Mouse (Mus musculus) heart, embryonic 15.5 days (tissue): Measurements from ENCODE around the gene Uvrag. TPM values are rescaled to one million over a fixed set of nuclear protein-coding genes. Genes with fewer than 3 reads are reported as not detected.
"Not testable (repeated sequence)": the region's sequence is repeated elsewhere in the genome, so short reads cannot be mapped to it uniquely, and the experiment has no call there.

Experiments used
- ATAC-seq: fragments of 200-750 bp; cut with Nextera tagmentation; replicated peaks from 2 replicates; pipeline ENCODE4 v1.8.0; 2017; ENCODE audit warnings: low read depth, moderate TSS enrichment; ENCODE audit not compliant: insufficient number of reproducible peaks, insufficient read depth, low FRiP score
- H3K27ac ChIP-seq: fragments of 300-500 bp; sonication (generic); 2 replicates; pipeline ENCODE4 v1.5.1; 2015; ENCODE audit warnings: mild to moderate bottlenecking, inconsistent platforms
- H3K27me3 ChIP-seq: fragments of 300-500 bp; sonication (generic); 2 replicates; pipeline ENCODE4 v1.6.1; 2015; ENCODE audit warnings: inconsistent platforms
- H3K36me3 ChIP-seq: fragments of 300-500 bp; sonication (generic); 2 replicates; pipeline ENCODE4 v1.6.1; 2015; ENCODE audit warnings: mild to moderate bottlenecking, inconsistent platforms
- H3K4me1 ChIP-seq: fragments of 300-500 bp; sonication (generic); replicated peaks from 2 replicates; pipeline ENCODE4 v1.6.1; 2015; ENCODE audit warnings: inconsistent platforms
- H3K4me2 ChIP-seq: fragments of 300-500 bp; sonication (generic); 2 replicates; pipeline ENCODE4 v1.6.1; 2015; ENCODE audit warnings: inconsistent platforms, mild to moderate bottlenecking, moderate library complexity
- H3K4me3 ChIP-seq: fragments of 300-500 bp; sonication (generic); 2 replicates; pipeline ENCODE4 v1.5.1; 2015; ENCODE audit warnings: mild to moderate bottlenecking, inconsistent platforms
- H3K9ac ChIP-seq: fragments of 300-500 bp; sonication (generic); 2 replicates; pipeline ENCODE4 v1.6.1; 2015; ENCODE audit warnings: mild to moderate bottlenecking, inconsistent platforms
- H3K9me3 ChIP-seq: fragments of 300-500 bp; sonication (generic); replicated peaks from 2 replicates; pipeline ENCODE4 v1.6.1; 2016; ENCODE audit warnings: inconsistent platforms
- WGBS: fragments of 180-500 bp; shearing (Covaris S2); methylation state at CpG from one replicate; pipeline ENCODE4 v1.1.7; 2015; ENCODE audit warnings: mixed read lengths; 5-methylcytosine and 5-hydroxymethylcytosine counted together
- polyA plus RNA-seq: library from polyadenylated mRNA; unstranded; fragments of >200 nt; fragmentation: Nextera tagmentation; extraction: Ambion mirVana; gene quantifications from 2 replicates; pipeline ENCODE4 v1.2.1, GENCODE M21; 2015

Uvrag gene
- polyA plus RNA-seq, 1 experiment from 2014 or later = 16.0 TPM

- Histone ChIP-seq H3K4me2 (no peak overlapping the region), H3K36me3 (no peaks in the 10 kb centered on the region), H3K27ac (no peak overlapping the region), H3K9ac (no peak overlapping the region), H3K9me3 (no peaks in the 10 kb centered on the region), H3K4me1 (peaks cover 18% of the 10 kb centered on the region), H3K27me3 (no peaks in the 10 kb centered on the region), H3K4me3 (no peak overlapping the region)
- WGBS = 83% methylated on average over 8 of the region's 8 CpGs
- ATAC-seq = no peak
Measured at GRCm38 (mm10) chr7:98968741-98969395, 172.1 kb downstream of the Uvrag start.

- Histone ChIP-seq H3K27me3 (no peaks in the 10 kb centered on the region), H3K36me3 (no peaks in the 10 kb centered on the region), H3K4me1 (peaks cover 21% of the 10 kb centered on the region), H3K27ac (no peak overlapping the region), H3K9me3 (no peaks in the 10 kb centered on the region), H3K4me3 (peak overlapping the region; percentile 1; the same call in 1 of the 2 replicates), H3K9ac (peak overlapping the region; percentile 35), H3K4me2 (peak overlapping the region; percentile 52)
- WGBS = 30% methylated on average over 16 of the region's 16 CpGs
- no peak for ATAC-seq
Measured at GRCm38 (mm10) chr7:98968082-98968674, 172.8 kb downstream of the Uvrag start.

- Histone ChIP-seq H3K36me3 (no peaks in the 10 kb centered on the region), H3K27ac (no peak overlapping the region), H3K4me2 (peak overlapping the region; percentile 52), H3K9me3 (no peaks in the 10 kb centered on the region), H3K27me3 (no peaks in the 10 kb centered on the region), H3K4me3 (0 out of 2 replicates have a peak overlapping the region, but pooled peaks have one; percentile 1), H3K4me1 (peaks cover 26% of the 10 kb centered on the region), H3K9ac (no peak overlapping the region)
- no peak for ATAC-seq
- 42% methylated on average over 7 of the region's 7 CpGs for WGBS
Measured at GRCm38 (mm10) chr7:98967672-98968071, 173.3 kb downstream of the Uvrag start.

- WGBS = 91% methylated on average over 13 of the region's 13 CpGs
- not testable (repeated sequence) for ATAC-seq
Measured at GRCm38 (mm10) chr7:98963581-98963980, 177.4 kb downstream of the Uvrag start.

GRCm38 (mm10) chr7:98962547-98963311 lies 178.2 kb downstream of the Uvrag start:
- no peak overlapping the region for H3K4me3 ChIP-seq
- 0 out of 2 replicates have a peak overlapping the region, but pooled peaks have one; percentile 12 for H3K27ac ChIP-seq
- H3K9ac ChIP-seq = no peak overlapping the region
- ATAC-seq = peak; percentile 66
- peaks cover 23% of the 10 kb centered on the region for H3K4me1 ChIP-seq
- H3K9me3 ChIP-seq = no peaks in the 10 kb centered on the region
- no peak overlapping the region for H3K4me2 ChIP-seq
- H3K27me3 ChIP-seq = no peaks in the 10 kb centered on the region
- 22% methylated on average over 13 of the region's 13 CpGs for WGBS
- no peaks in the 10 kb centered on the region for H3K36me3 ChIP-seq

More at GRCm38 (mm10) chr7:98963581-98963980, 177.4 kb downstream of the Uvrag start:
- not testable (repeated sequence) for H3K27ac ChIP-seq, H3K36me3 ChIP-seq, H3K9ac ChIP-seq, H3K27me3 ChIP-seq, H3K4me3 ChIP-seq, H3K4me2 ChIP-seq, H3K9me3 ChIP-seq
- H3K4me1 ChIP-seq = peaks cover 26% of the 10 kb centered on the region

GRCm38 (mm10) chr7:98962074-98962473 lies 178.9 kb downstream of the Uvrag start:
- Histone ChIP-seq H3K9ac (no peak overlapping the region), H3K36me3 (no peaks in the 10 kb centered on the region), H3K4me1 (peaks cover 17% of the 10 kb centered on the region), H3K27me3 (no peaks in the 10 kb centered on the region), H3K9me3 (no peaks in the 10 kb centered on the region), H3K4me2 (no peak overlapping the region), H3K27ac (no peak overlapping the region), H3K4me3 (no peak overlapping the region)
- no peak for ATAC-seq
- 72% methylated on average over 11 of the region's 11 CpGs for WGBS

- Histone ChIP-seq H3K27me3 (no peaks in the 10 kb centered on the region), H3K9me3 (no peaks in the 10 kb centered on the region), H3K4me2 (no peak overlapping the region), H3K4me1 (peaks cover 22% of the 10 kb centered on the region), H3K4me3 (no peak overlapping the region), H3K27ac (no peak overlapping the region), H3K9ac (no peak overlapping the region), H3K36me3 (no peaks in the 10 kb centered on the region)
- 83% methylated on average over 8 of the region's 8 CpGs for WGBS
- ATAC-seq = no peak
Measured at GRCm38 (mm10) chr7:98960274-98960673, 180.7 kb downstream of the Uvrag start.

- peaks cover 27% of the 10 kb centered on the region for H3K4me1 ChIP-seq
Measured at GRCm38 (mm10) chr7:98959246-98959645, 181.7 kb downstream of the Uvrag start.

GRCm38 (mm10) chr7:98958172-98958571 lies 182.8 kb downstream of the Uvrag start:
- no peak overlapping the region for H3K9ac ChIP-seq
- H3K9me3 ChIP-seq = no peaks in the 10 kb centered on the region
- H3K27ac ChIP-seq = 0 out of 2 replicates have a peak overlapping the region, but pooled peaks have one; percentile 20
- H3K36me3 ChIP-seq = no peaks in the 10 kb centered on the region
- 31% methylated on average over 11 of the region's 11 CpGs for WGBS
- no peaks in the 10 kb centered on the region for H3K27me3 ChIP-seq
- ATAC-seq = no peak
- no peak overlapping the region for H3K4me2 ChIP-seq
- H3K4me1 ChIP-seq = peaks cover 30% of the 10 kb centered on the region
- no peak overlapping the region for H3K4me3 ChIP-seq

More at GRCm38 (mm10) chr7:98959246-98959645, 181.7 kb downstream of the Uvrag start:
- WGBS = 87% methylated on average over 5 of the region's 5 CpGs
- no peak overlapping the region for H3K4me2 ChIP-seq
- no peaks in the 10 kb centered on the region for H3K27me3 ChIP-seq
- no peaks in the 10 kb centered on the region for H3K9me3 ChIP-seq
- no peak overlapping the region for H3K4me3 ChIP-seq
- ATAC-seq = no peak
- H3K27ac ChIP-seq = no peak overlapping the region
- H3K9ac ChIP-seq = no peak overlapping the region
- H3K36me3 ChIP-seq = no peaks in the 10 kb centered on the region

- H3K27me3 ChIP-seq = no peaks in the 10 kb centered on the region
- no peak overlapping the region for H3K9ac ChIP-seq
- no peak overlapping the region for H3K4me2 ChIP-seq
- no peaks in the 10 kb centered on the region for H3K36me3 ChIP-seq
- no peaks in the 10 kb centered on the region for H3K9me3 ChIP-seq
- 85% methylated on average over 8 of the region's 8 CpGs for WGBS
- no peak overlapping the region for H3K27ac ChIP-seq
- ATAC-seq = no peak
- peaks cover 23% of the 10 kb centered on the region for H3K4me1 ChIP-seq
- H3K4me3 ChIP-seq = no peak overlapping the region
Measured at GRCm38 (mm10) chr7:98957111-98957741, 183.7 kb downstream of the Uvrag start.

- H3K4me1 ChIP-seq = peaks cover 23% of the 10 kb centered on the region
- WGBS = 72% methylated on average over 1 of the region's 1 CpGs
- no peak for ATAC-seq
Measured at GRCm38 (mm10) chr7:98956609-98957008, 184.3 kb downstream of the Uvrag start.

More at GRCm38 (mm10) chr7:98956609-98957008, 184.3 kb downstream of the Uvrag start:
- Histone ChIP-seq H3K27ac (no peak overlapping the region), H3K9ac (no peak overlapping the region), H3K4me3 (no peak overlapping the region), H3K36me3 (no peaks in the 10 kb centered on the region), H3K4me2 (no peak overlapping the region), H3K9me3 (no peaks in the 10 kb centered on the region), H3K27me3 (no peaks in the 10 kb centered on the region)
